Mouse (Mus musculus) left cerebral cortex, adult 11 months (tissue): Measurements from ENCODE around the gene Retreg1.

Experiments
- DNase-seq: peaks from one replicate; pipeline ENCODE4 v3.0.0; 2022; ENCODE audit warnings: low spot score

The Retreg1 gene

DNA sequence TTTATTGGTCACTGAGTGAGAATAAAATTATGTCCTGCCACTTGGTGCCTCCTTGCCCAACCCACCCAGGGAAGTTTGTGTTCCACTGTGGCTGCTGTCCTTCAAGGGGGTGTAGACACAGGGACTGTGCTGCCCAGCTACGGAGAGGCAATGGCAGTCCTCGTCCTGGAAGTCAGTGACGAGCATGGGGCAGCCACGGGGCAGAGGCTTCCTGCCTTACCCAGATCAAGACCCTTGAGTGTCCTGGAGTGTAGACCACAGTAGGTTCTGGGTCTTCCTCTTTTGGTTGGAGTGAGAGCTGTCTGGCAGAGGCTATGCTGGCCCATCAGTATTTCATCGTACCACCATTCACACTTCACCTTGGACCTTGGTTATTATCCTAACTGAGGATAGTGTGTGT is 37.2 kb downstream of the Retreg1 start:
- no peak for DNase-seq

DNA sequence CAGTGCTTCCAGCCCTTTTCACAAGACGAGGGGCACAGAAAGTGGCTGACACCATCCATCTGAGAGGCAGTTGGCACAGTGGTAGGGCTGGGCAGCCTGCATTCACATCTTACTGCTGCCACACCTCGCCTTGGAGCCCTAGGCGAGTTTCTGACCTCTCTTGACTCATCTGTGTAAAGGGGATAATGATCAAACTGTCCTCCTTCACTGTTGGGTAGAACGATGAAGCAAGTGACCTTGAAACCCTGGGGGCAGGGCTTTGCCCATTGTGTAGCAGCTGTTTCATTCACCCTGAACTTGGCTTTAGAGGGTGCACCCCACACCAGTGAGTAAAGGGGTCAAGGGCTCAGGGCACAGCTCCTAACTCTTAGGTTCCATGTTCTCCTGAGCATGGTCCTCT is 39.0 kb downstream of the Retreg1 start:
- DNase-seq = no peak

DNA sequence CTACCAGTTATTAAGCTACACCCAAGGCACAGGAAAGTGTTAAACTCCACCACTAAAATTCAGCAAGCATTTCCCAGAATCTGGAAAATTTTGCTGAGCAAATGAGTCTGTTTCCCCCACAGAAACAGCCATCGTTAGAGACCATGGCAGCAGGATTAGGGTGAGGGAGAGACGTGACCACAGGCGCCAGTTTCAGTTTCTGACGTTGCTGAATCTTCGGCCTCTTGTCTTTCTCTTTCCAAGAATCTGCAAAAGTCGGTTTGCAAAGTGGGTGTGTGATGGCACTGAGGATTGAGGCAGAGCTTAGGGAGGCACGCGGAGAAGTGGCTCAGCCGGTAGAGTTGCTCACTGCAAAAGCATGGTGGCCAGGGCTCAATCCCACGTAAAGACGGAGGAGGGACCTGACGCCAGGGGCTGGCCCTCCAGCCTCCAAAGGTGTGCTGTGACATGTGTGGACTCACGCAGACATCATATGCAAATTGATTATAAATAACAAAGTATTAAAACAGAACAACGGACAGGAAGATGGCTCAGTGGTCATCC is 41.5 kb downstream of the Retreg1 start:
- DNase-seq = no peak

DNA sequence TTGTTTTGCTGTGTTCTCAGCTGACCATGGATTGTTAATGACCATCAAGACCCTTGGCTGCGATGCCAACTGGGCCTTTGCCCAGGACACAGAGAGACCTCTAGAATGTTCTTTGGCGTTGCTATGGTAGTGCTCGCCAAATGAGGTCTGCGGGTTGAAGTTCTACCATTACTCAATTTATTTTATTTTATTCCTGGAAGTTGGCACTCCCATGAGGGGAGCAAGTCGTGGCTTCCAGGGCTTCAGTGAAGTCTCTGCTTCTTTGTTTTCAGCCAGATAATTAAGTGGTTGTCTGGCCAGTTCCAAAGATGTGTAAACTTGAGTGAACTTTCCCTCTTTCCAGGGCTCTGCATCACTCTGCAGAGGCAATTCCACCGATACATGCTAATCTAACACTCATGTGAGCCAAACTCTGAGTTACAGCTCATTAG is 43.6 kb downstream of the Retreg1 start:
- peak; percentile 58 for DNase-seq

DNA sequence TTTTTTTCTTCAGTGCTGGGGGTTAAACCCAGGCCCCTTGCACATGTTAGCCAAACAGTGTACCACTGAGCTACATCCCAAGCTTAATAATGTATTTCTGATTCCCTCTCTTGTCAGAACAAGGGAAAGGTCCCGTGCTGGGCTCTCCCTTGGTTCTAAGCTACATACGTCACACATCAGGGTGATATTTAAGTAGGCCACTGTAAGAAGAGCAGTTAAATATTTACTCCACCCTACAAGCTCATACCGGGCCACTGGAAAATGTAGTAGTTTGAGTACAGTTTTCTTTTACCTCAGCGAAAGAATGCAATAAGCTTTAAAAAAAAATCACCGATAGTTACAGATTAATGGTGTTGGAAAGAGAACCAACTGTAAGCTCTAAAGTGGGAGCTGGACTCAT is 46.9 kb downstream of the Retreg1 start:
- no peak for DNase-seq

DNA sequence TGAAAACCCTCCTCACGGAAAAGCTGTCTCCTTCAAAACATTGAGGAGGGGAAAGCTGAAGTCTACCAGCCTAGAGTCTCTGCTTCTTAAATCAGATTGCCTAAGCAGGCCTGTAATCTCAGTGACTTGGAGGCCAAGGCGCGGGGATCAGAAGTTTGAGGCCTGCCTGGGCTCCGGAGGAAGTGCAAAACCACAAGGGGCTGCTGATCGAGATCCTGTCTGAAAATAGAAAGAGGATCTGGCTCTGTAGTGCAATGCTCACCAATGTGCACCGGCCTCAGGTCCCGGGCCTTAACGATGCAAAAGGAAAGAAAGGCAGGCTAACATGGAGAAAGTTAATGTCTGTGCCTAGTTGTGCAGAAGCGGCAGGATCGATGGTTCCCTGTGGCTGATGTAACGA is 48.6 kb downstream of the Retreg1 start:
- DNase-seq = no peak

DNA sequence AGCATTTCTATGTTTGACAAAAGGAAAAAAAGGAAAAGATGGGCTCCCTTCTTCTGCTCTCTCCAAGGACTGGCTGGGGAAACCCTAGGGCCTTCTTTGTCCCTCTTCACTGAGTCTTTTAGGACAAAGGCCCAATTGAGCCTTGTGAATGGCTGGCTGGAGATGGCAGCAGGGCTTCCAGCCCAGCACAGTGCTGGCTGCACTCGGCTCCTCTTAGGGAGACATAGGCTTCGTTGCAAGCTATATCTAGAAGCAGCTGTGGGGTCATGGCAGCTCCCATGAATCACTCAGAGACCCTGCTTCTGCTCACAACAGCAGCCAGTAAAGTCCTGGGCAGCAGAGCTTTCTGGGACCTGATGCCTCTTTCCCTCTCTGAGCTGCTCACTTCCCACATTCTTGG is 50.3 kb downstream of the Retreg1 start:
- DNase-seq = no peak

DNA sequence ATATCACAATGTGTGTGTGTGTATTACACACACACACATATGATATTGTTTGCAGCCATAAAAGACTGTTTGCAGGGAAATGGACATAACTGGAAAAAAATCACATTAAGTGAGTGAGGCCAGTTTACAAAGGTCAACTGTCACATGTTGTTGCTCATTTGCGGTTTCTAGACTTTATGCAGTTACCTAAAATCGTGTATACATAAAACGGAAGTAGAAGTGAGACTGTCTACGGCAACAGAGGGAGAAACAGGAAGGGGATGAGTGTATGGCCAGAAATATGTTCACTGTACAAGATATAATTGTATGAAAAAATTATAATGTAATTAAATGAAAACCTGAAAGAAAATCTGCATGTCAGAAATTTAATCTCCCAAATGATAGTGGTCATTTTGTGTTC is 53.8 kb downstream of the Retreg1 start:
- no peak for DNase-seq

DNA sequence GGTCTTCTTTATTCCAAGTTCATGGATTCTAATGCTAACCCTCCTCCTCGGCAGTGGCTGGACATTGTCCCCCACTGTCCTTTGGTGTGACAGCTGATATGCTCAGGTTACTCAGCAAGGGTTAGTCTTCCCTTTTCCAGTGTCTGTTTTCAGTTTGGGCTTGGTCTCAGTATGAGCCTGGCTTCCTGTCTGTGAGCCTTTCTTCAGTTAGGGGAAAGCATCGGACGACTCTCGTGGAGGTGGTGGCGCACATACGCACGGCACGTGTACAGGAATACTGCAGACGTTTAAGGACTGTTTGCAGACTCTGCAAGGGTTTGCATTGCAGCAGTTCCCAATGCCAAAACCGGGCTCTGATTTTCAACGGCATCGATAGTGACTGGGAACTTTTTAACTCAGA is 54.6 kb downstream of the Retreg1 start:
- no peak for DNase-seq

DNA sequence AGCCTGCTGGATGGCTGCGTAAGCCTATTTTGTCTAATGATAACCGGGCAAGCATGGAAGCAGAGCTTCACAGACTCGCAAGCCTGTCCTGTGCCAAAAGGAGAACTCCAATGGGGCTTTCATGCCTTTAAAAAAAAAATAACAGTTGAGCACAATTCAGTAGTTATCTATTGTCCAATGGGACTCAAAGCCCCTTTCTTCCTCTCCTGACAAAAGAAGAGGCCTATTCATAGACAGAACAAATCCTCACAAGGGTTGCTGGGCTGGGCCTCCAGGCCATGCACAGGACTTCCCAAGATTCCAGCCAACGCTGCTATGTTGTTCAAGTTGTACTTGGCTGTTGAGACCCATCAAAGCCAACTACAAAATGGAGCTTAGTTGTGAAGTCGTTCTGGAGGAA is 56.0 kb downstream of the Retreg1 start:
- DNase-seq = peak; percentile 40

DNA sequence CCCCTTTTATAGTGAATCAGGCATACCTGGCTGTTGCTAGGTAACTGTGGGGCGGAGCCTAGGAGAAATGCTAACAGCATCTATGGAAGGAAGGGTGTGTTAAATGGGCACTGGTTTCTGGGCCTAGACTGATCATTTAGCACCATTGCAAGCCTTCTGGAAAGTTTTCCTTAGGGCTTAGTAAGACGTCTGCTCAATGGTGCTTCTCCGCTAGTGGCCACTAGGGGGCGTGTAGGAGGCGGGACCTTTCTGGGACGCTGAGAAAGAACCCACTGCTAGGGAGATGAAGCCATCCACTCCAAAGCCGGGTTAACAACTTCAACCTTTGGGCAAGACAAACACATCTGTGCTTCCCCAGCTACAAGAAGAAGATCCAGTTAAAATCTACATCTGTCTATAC is 57.6 kb downstream of the Retreg1 start:
- peak; percentile 46 for DNase-seq

DNA sequence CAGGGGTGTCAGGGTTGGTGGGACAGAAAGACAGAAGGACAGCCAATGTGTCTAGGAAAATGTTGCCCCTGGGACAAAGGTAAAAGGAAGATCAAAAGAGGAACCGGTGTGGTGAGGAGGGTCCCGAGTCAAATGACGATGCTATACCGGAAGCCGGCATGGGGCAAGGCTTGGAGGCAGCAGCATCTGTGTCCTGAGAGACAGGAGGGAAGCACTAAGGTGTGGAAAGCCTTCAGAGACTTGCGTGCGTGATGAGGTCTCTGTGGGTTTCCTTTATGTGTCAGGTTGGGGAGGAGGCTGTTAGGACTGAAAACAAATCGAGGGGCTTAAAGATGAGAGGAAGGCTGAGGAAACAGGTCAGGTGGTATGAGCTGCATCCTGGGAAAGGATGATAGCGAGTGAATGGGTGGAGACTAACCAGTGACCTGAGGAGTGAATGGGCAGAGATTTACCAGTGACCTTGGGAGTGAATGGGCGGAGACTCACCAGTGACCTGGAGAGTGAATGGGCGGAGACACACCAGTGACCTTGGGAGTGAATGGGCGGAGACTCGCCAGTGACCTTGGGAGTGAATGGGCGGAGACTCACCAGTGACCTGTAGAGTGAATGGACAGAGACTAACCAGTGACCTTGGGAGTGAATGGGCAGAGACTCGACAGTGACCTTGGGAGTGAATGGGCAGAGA is 60.1 kb downstream of the Retreg1 start:
- no peak for DNase-seq

DNA sequence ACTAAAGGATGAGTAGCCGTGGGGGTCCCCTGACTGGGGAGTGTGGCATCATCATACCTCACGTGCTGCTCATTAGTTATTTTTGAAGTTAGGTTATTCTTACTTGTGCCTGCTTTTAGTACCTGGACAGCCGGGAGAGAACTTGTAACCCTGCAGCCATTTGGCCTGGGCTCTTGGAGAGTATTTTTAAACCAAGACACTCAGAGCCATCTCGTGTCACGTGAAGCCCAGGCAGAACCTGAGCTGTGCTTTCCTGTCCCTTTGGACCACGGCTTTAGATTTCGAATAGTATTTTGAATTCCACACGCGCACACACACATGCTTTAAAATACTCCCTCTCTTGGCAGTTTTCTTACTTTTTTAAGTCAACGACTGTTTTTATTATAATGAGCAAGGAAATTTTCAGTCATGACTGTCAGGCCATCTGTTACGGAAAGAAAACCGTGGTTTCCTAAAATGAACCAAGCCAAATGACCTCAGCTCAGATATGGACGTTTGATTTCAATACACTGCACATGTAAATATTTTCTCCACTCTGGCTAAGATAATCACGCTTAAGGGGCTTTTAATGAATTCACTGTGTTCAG is 61.5 kb downstream of the Retreg1 start:
- no peak for DNase-seq

DNA sequence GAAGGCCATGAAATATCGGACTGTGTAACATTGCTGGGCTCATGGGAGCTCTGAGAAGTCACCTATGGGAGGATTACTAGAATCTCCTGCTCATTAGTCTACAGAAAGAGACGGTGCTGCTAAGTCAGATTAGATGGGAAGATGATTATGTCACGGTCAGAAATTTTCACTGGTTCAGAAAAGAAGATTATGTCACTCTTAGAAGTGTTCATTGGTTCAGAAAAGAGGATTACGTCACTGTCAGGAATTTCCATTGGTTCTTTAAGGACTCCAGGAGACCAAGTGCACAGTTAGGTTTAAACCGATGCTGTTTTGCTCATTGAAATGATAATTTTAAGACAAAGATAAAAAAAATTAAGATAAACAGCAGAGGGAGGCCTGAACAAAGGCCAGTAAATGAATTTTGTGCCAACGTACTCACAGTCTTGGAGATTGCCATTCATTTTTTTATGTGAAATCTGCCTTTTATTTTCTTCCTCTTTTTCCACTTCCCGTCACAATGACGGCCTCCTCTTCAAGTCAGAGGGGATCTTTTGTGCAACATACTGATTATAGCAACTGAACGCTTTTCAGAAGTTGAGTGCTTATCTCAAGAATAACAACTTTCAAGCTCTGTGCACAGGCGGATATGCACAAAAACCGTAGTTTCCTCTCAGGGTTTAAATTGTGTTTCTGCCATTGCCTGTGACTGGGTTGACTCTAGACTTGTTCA is 67.0 kb downstream of the Retreg1 start:
- no peak for DNase-seq

DNA sequence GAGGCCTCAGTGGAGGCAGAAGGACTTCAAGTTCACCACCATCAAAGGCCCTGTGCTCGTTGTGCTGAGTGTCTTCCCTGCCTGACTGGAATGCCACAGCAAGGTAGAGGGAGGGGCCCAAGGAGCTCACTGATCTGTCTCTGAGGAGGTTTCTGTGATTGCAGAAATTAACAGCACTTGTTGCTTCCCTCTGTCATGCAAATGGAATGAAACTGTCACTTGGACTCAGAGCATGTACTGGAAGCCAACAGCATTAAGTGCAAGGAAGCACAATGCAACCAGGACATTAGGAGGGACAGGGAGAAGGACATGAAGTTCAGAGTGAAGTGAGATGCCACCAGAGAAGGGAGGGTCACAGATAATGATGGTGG is 67.5 kb downstream of the Retreg1 start:
- DNase-seq = no peak

DNA sequence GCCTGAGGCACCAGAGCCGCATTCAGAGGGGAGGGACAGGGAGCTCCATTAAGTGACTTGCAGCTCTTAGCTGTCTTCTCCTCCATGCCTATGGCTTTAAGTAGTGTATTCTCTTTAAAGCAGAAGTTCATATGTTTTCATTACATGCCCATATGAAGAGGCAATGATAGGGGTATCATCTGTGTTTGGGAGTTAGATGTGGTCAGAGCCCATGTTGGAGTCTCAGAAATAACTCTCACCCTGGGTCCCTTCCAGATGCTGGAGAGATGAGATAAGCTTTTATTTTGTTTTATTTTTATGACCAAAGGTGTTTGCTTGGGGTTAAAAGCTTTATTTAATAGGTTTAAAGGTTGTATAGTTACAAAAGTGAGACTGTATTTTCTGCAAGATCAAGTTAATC is 67.9 kb downstream of the Retreg1 start:
- no peak for DNase-seq

DNA sequence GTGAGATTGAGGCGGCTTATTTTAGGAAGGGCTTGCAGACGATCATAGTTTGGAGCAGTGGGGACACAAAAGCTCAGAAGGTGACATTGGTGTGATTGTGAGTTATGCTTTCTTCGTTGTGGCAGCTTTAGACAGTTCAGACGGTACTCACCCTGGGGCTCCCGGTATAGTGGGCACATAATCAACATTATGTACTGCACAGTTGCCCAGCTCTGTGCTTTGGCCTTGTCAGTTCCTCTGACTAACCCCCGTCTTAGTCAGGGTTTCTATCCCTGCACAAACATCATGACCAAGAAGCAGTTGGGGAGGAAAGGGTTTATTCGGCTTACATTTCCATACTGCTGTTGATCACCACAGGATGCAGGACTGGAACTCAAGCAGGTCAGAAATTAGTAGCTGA is 69.9 kb downstream of the Retreg1 start:
- DNase-seq = no peak

DNA sequence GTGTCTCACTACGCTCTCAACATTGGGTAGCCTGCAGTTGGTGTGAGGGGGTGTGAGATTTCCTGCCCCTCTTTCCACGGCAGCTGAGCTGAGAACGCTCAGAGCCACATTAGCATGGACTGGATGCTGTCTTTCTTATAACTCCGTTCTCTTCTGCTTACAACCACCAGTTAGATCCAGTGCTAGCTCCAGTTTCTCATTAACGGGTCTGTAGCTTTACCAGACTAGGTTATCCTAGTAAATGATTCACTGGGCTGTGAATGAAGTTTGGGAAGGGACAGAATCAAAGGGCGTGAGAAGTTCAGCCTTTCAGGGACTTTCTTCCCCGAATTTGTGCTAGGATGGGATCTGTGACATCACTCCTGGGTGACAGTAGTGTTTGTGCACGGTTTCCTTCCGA is 70.7 kb downstream of the Retreg1 start:
- DNase-seq = no peak

DNA sequence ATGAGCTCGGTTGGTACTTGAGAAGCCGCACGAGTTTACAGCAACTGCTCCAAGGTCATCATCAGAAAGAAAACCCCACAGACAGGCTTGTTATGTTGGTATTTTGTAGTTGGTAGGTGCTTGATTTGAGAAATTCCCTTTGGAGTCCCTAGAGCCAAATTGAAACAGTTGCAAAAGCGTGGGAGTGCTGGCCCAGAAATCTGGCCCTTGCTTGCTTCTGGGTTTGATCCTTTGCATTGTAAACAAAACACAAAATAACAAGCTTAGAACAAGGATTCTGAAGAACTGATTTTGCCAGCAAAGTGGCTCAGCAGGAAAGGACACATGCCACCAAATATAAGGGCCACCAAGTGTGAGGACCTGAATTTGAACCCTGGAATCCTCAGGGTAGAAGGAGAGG is 71.2 kb downstream of the Retreg1 start:
- DNase-seq = no peak

DNA sequence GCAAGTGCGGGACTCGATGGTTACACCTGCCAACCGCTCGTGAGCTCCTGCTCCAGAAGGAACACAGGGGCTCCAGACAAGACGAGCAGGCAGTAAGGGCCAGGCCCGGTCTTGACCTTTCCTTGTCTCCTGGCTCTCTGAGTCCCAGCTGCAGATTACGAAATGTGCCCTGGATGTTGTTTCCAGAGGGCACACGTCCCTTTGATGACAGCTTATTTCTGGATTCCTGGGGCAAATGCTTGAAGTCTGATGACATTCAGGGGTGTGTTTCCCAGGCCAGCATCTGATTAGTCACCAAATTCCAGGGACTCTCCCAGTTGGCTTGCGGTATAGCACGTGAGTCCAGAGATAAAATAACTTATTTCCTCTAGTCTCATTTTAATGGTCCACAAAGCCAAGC is 72.0 kb downstream of the Retreg1 start:
- no peak for DNase-seq

DNA sequence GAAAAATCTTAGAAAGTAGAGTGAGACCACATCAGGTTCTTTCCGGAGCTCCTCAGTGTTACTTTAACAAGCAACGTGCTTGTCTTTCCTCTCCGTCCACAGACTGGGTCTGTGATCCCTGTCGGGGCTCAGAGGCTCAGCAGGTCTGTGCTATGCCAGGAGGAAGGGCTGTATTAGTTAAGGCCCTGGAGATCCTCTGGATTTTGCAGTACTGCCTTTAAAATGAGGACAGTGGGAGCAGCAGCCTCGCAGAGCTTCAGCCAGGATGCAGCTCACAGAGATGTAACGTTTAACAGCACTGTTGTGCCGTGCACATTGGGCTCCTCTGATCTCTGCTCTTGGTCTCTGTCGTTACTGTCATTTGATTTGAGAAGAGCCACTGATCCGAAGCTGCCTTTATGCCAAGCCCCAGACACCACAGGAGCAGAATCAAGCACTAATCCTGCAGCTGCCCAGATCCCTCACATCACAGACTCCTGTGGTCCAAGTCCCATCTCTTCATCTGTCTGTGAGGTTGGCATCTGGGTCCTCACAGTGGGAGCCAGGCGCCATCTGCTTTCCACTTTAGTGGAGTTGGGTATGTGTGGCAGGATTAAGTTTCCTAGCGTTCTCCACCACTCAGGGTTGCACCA is 72.7 kb downstream of the Retreg1 start:
- DNase-seq = no peak

DNA sequence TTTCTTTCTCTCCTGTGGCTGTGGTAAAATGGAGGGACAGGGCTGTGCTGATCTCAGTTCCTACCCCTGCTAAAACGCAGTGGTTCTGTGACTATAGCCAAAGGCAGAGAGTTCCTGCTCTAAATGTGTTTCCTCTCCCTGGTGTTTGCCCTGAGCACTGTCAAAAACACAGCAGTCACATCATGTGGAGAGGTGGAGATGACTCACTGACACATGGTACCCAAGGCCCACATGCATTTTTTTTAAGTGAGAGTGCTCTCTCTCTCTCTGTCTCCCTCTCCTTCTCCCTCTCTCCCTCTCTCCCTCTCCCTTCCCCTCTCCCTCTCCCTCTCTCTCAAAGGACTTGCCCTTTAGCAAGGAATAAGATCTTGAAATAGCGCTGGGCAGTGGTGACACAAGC is 73.3 kb downstream of the Retreg1 start:
- no peak for DNase-seq

DNA sequence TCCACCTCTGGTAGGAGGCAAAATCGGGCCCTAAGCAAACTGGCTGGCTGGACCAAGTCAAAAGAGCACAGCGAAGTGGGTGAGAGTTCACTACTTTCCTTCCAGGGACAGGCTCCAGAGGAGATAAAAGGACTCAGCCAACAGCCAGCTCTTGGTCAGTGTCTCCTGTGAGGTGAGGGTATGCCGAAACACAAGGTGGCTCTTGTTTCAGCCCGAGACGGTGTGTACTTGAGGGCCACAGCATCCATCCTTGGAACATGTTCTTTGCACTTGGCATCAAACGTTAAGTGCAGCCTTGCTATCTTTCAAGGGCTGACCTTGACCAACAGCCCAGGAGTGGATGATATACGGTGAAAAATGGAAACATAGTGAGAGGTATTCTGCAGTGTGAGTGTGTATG is 75.7 kb downstream of the Retreg1 start:
- no peak for DNase-seq
